Mouse (Mus musculus) MEL (cell line): ENCODE measurements at regions not wholly inside any gene's neighbourhood (a gene's known extent, or its start where the extent isn't known, plus 50 kb on each side); places are given as distances from the start of the nearest gene placed in this dataset.

Experiments used
- DNase-seq: peaks from one replicate; pipeline ENCODE4 v3.0.0; 2011; ENCODE audit warnings: low read depth, low spot score
- H3K27ac ChIP-seq: 2 replicates; pipeline ENCODE4 v1.5.1; 2012; ENCODE audit warnings: low read depth, mild to moderate bottlenecking, control low read depth, low read length, moderate library complexity; ENCODE audit not compliant: control insufficient read depth
- H3K27me3 ChIP-seq, 2 experiments: fragments of 150-350 bp in 1 of 2; sonication (generic) in 1 of 2; 2 replicates each; pipeline ENCODE4 v1.6.1; 2012; ENCODE audit warnings: low read length in 2 of 2, mild to moderate bottlenecking in 2 of 2, improper control_type of control experiment in 1 of 2, moderate library complexity in 1 of 2; ENCODE audit not compliant: insufficient read depth in 2 of 2, control insufficient read depth in 1 of 2
- H3K36me3 ChIP-seq, 2 experiments: 2 replicates each; pipeline ENCODE4 v1.6.1; 2012 to 2014; ENCODE audit warnings: low read length in 2 of 2, improper control_type of control experiment in 1 of 2, inconsistent platforms in 1 of 2, mild to moderate bottlenecking in 1 of 2; ENCODE audit not compliant: insufficient read depth in 2 of 2, control insufficient read depth in 1 of 2
- H3K4me1 ChIP-seq, 2 experiments: fragments of 150-350 bp in 1 of 2; sonication (generic) in 1 of 2; 2 replicates each; pipeline ENCODE4 v1.6.1; 2012; ENCODE audit warnings: low read length in 2 of 2, improper control_type of control experiment in 1 of 2, mild to moderate bottlenecking in 1 of 2; ENCODE audit not compliant: insufficient read depth in 2 of 2, control insufficient read depth in 1 of 2
- H3K4me3 ChIP-seq, 2 experiments: fragments of 150-350 bp in 1 of 2; sonication (generic) in 1 of 2; 2 replicates each; pipeline ENCODE4 v1.5.1; 2012; ENCODE audit warnings: low read depth in 2 of 2, low read length in 2 of 2, mild to moderate bottlenecking in 2 of 2, moderate library complexity in 2 of 2, control low read depth in 1 of 2, improper control_type of control experiment in 1 of 2; ENCODE audit not compliant: control insufficient read depth in 1 of 2, insufficient read depth in 1 of 2
- H3K79me2 ChIP-seq: 2 replicates; pipeline ENCODE4 v1.6.1; 2012; ENCODE audit warnings: mild to moderate bottlenecking, low read length, moderate library complexity; ENCODE audit not compliant: control insufficient read depth, poor library complexity, insufficient read depth
- H3K9ac ChIP-seq: 2 replicates; pipeline ENCODE4 v1.6.1; 2012; ENCODE audit warnings: low read depth, mild to moderate bottlenecking, control low read depth, low read length, moderate library complexity; ENCODE audit not compliant: control insufficient read depth, poor library complexity, severe bottlenecking
- H3K9me3 ChIP-seq: fragments of 150-350 bp; sonication (generic); replicated peaks from 2 replicates; pipeline ENCODE4 v1.6.1; 2012; ENCODE audit warnings: mild to moderate bottlenecking, low read length, improper control_type of control experiment, moderate library complexity; ENCODE audit not compliant: insufficient read depth
- BHLHE40 ChIP-seq: IDR thresholded peaks from 2 replicates; pipeline ENCODE4 v1.6.1; 2012; ENCODE audit warnings: low read depth, mild to moderate bottlenecking, inconsistent platforms, low read length, improper control_type of control experiment, borderline replicate concordance
- E2F4 ChIP-seq: IDR thresholded peaks from 2 replicates; pipeline ENCODE4 v1.6.1; 2011; ENCODE audit warnings: low read depth, low read length, improper control_type of control experiment, borderline replicate concordance
- ETS1 ChIP-seq: IDR thresholded peaks from 2 replicates; pipeline ENCODE4 v1.6.1; 2012; ENCODE audit warnings: low read depth, mild to moderate bottlenecking, inconsistent platforms, low read length, improper control_type of control experiment, moderate library complexity
- GATA1 ChIP-seq: IDR thresholded peaks from 2 replicates; pipeline ENCODE4 v1.6.1; 2011; ENCODE audit warnings: low read depth, low read length, improper control_type of control experiment
- HCFC1 ChIP-seq: IDR thresholded peaks from 2 replicates; pipeline ENCODE4 v1.6.1; 2012; ENCODE audit warnings: low read depth, mild to moderate bottlenecking, inconsistent platforms, low read length, improper control_type of control experiment, moderate library complexity
- KAT2A ChIP-seq: conservative IDR thresholded peaks from 2 replicates; pipeline ENCODE4 v1.6.1; 2012; ENCODE audit warnings: low read depth, low read length, improper control_type of control experiment, inconsistent platforms
- MAFK ChIP-seq: IDR thresholded peaks from 2 replicates; pipeline ENCODE4 v1.6.1; 2011; ENCODE audit warnings: low read depth, mild to moderate bottlenecking, low read length, improper control_type of control experiment, borderline replicate concordance
- MEF2A ChIP-seq: IDR thresholded peaks from 2 replicates; pipeline ENCODE4 v1.6.1; 2014; ENCODE audit warnings: low read depth, mild to moderate bottlenecking, inconsistent platforms, low read length, improper control_type of control experiment; ENCODE audit not compliant: poor library complexity, insufficient replicate concordance, severe bottlenecking; ENCODE audit errors: extremely low read depth
- MYB ChIP-seq: IDR thresholded peaks from 2 replicates; pipeline ENCODE4 v1.6.1; 2011; ENCODE audit warnings: mild to moderate bottlenecking, low read depth, low read length, improper control_type of control experiment
- NELFE ChIP-seq: IDR thresholded peaks from 2 replicates; pipeline ENCODE4 v1.6.1; 2011; ENCODE audit warnings: low read depth, low read length, improper control_type of control experiment
- POLR2A ChIP-seq, 2 experiments: IDR thresholded peaks; 2 replicates each; pipeline ENCODE4 v1.6.1; 2011 to 2012; ENCODE audit warnings: low read length in 2 of 2, mild to moderate bottlenecking in 2 of 2, control low read depth in 1 of 2, improper control_type of control experiment in 1 of 2, low read depth in 1 of 2, moderate library complexity in 1 of 2; ENCODE audit not compliant: control insufficient read depth in 1 of 2, insufficient read depth in 1 of 2, poor library complexity in 1 of 2
- SMC3 ChIP-seq: IDR thresholded peaks from 2 replicates; pipeline ENCODE4 v1.6.1; 2011; ENCODE audit warnings: low read depth, low read length, improper control_type of control experiment
- TCF12 ChIP-seq: IDR thresholded peaks from 2 replicates; pipeline ENCODE4 v1.6.1; 2014; ENCODE audit warnings: low read depth, mild to moderate bottlenecking, inconsistent platforms, low read length, improper control_type of control experiment, moderate library complexity
- UBTF ChIP-seq: IDR thresholded peaks from 2 replicates; pipeline ENCODE4 v1.6.1; 2012; ENCODE audit warnings: low read depth, mild to moderate bottlenecking, inconsistent platforms, low read length, improper control_type of control experiment, moderate library complexity, borderline replicate concordance; ENCODE audit not compliant: insufficient read depth
- USF2 ChIP-seq, 2 experiments: IDR thresholded peaks; 2 replicates each; pipeline ENCODE4 v1.6.1; 2011 to 2012; ENCODE audit warnings: improper control_type of control experiment in 2 of 2, low read length in 2 of 2, borderline replicate concordance in 1 of 2, inconsistent platforms in 1 of 2, low read depth in 1 of 2, mild to moderate bottlenecking in 1 of 2; ENCODE audit not compliant: insufficient read depth in 1 of 2
- ZNF384 ChIP-seq: IDR thresholded peaks from 2 replicates; pipeline ENCODE4 v1.6.1; 2012; ENCODE audit warnings: low read depth, mild to moderate bottlenecking, inconsistent platforms, low read length, improper control_type of control experiment

DNA sequence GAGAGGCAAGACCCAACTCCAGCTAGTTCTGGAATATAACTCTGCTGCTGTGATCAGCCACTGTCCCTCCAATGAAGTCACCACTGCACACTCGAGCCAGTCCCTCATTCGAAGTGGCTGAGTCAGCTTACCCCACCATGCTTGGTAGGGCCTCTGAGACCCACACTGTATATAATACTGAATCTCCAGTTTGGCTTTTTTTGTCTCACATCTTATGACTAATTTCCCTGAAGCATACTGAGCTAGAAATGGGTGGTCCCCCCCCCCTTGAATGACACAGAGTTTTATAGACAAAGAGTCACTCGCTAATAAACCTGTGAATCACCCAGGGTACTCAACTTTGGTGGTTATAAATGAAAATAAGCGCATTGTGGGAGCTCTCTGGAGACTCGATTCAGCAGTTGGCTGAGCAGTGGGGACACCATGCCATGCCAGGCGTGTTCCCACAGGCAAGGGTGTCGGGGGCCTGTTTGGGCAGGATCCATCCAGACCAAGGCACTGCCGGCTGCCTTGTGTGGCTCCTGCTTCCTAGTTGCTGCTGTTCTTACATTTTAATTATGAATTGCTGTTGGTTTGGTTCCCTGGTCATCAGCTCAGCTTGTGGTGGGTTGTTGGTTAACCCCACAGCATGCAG lies 131.2 kb downstream of the Irx5 start:
- Histone ChIP-seq H3K9me3 (no peaks in the 10 kb centered on the region), H3K27me3 (no peaks in the 10 kb centered on the region)
- DNase-seq, result no peak
- TF ChIP-seq MEF2A, result no peak
- TF ChIP-seq USF2 (IDR thresholded peaks at IDR 0.05; ENCODE audit: borderline replicate concordance in 1 of 2, insufficient read depth in 1 of 2, low read depth in 1 of 2, low read length in 2 of 2), result no peak
- no peak for TF ChIP-seq SMC3
- TF ChIP-seq UBTF, result no peak
- no peak for TF ChIP-seq KAT2A
- TF ChIP-seq MAFK, result no peak
- no peak for TF ChIP-seq HCFC1
- no peak for TF ChIP-seq POLR2A (IDR thresholded peaks at IDR 0.05; ENCODE audit: control insufficient read depth in 1 of 2, insufficient read depth in 1 of 2, low read depth in 1 of 2, low read length in 2 of 2, poor library complexity in 1 of 2)
- TF ChIP-seq ETS1, result no peak
- TF ChIP-seq ZNF384, result no peak
- TF ChIP-seq BHLHE40, result no peak
- TF ChIP-seq, all 39 proteins: peak for 0
- Histone ChIP-seq H3K4me3 (no peak overlapping the region), H3K79me2 (no peaks in the 10 kb centered on the region), H3K4me1 (no peaks in the 10 kb centered on the region), H3K9ac (no peak overlapping the region), H3K27ac (no peak overlapping the region), H3K36me3 (no peaks in the 10 kb centered on the region)

DNA sequence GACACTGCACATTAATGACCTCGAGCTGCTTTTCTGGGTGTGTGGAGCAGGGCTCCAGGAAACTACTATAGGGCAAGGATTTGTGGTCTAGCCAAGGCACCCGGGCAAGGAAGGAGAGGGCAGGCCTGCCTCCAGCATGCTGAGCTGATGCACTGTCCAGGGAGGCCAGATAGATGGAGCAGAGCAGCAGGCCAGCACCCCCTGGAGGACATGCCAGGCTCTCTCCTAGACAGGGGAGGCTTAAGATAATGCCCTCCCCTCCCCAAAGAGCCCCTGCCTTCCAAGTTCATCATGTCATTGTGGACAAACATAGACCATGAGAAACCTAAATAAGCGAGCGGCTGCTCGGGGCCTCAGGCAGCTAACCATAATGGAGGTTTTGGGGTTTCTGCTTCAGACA lies 134.1 kb downstream of the Irx5 start:
- no peaks in the 10 kb centered on the region for H3K27me3 ChIP-seq
- H3K36me3 ChIP-seq, result no peaks in the 10 kb centered on the region
- DNase-seq, result no peak
- H3K79me2 ChIP-seq, result no peaks in the 10 kb centered on the region
- H3K4me1 ChIP-seq, result no peaks in the 10 kb centered on the region
- TF ChIP-seq NELFE, result no peak
- no peak for TF ChIP-seq MYB
- no peak for TF ChIP-seq SMC3
- TF ChIP-seq TCF12, result no peak
- no peak for TF ChIP-seq UBTF
- no peak for TF ChIP-seq GATA1
- TF ChIP-seq E2F4, result no peak
- TF ChIP-seq, all 39 proteins: peak for 0
- H3K9me3 ChIP-seq, result no peaks in the 10 kb centered on the region
- no peak overlapping the region for H3K4me3 ChIP-seq
- H3K9ac ChIP-seq, result no peak overlapping the region
- no peak overlapping the region for H3K27ac ChIP-seq
